Mouse (Mus musculus) ES-E14 (cell line): ENCODE measurements around the gene Pex7. TPM values are rescaled to one million over a fixed set of nuclear protein-coding genes. Genes with fewer than 3 reads are reported as not detected.

ENCODE experiments used
- DNase-seq: peaks from one replicate; pipeline ENCODE4 v3.0.0-alpha.2; 2013; ENCODE audit warnings: low read depth, low spot score
- H3K27ac ChIP-seq: 2 replicates; pipeline ENCODE4 v1.5.1; 2012; ENCODE audit warnings: low read depth, mild to moderate bottlenecking, low read length, moderate library complexity, mixed read lengths; ENCODE audit not compliant: poor library complexity, insufficient read depth, severe bottlenecking
- H3K36me3 ChIP-seq: 2 replicates; pipeline ENCODE4 v1.6.1; 2012; ENCODE audit warnings: mild to moderate bottlenecking, low read length, moderate library complexity, mixed read lengths; ENCODE audit not compliant: control insufficient read depth, poor library complexity, insufficient read depth, severe bottlenecking
- H3K4me1 ChIP-seq, 2 experiments: fragments of 150-350 bp in 1 of 2; sonication (generic) in 1 of 2; 2 replicates each; pipeline ENCODE4 v1.6.1; 2012; ENCODE audit warnings: low read length in 2 of 2, mild to moderate bottlenecking in 1 of 2, mixed read lengths in 1 of 2; ENCODE audit not compliant: control insufficient read depth in 2 of 2, insufficient read depth in 2 of 2, poor library complexity in 1 of 2
- H3K4me3 ChIP-seq, 2 experiments: fragments of 150-350 bp in 1 of 2; sonication (generic) in 1 of 2; 2 replicates each; pipeline ENCODE4 v1.5.1; 2012; ENCODE audit warnings: low read length in 2 of 2, low read depth in 1 of 2, mild to moderate bottlenecking in 1 of 2, mixed read lengths in 1 of 2; ENCODE audit not compliant: insufficient read depth in 1 of 2, poor library complexity in 1 of 2, severe bottlenecking in 1 of 2
- H3K9ac ChIP-seq: 2 replicates; pipeline ENCODE4 v1.6.1; 2012; ENCODE audit warnings: low read depth, mild to moderate bottlenecking, low read length, mixed read lengths; ENCODE audit not compliant: poor library complexity, insufficient read depth, severe bottlenecking
- H3K9me3 ChIP-seq: fragments of 150-350 bp; sonication (generic); 2 replicates; pipeline ENCODE4 v1.6.1; 2012; ENCODE audit warnings: low read depth, mild to moderate bottlenecking, low read length; ENCODE audit not compliant: control insufficient read depth, insufficient read depth
- CHD2 ChIP-seq: IDR thresholded peaks from 2 replicates; pipeline ENCODE4 v1.6.1; 2014; ENCODE audit warnings: mild to moderate bottlenecking, low read depth, low read length, inconsistent platforms
- HCFC1 ChIP-seq: IDR thresholded peaks from 2 replicates; pipeline ENCODE4 v1.6.1; 2012; ENCODE audit warnings: low read length, inconsistent platforms, borderline replicate concordance; ENCODE audit not compliant: insufficient read depth
- MAFK ChIP-seq: IDR thresholded peaks from 2 replicates; pipeline ENCODE4 v1.6.1; 2014; ENCODE audit warnings: mild to moderate bottlenecking, low read depth, low read length, inconsistent platforms; ENCODE audit not compliant: insufficient read depth
- ZC3H11A ChIP-seq: IDR thresholded peaks from 2 replicates; pipeline ENCODE4 v1.6.1; 2012; ENCODE audit warnings: low read depth, mild to moderate bottlenecking, inconsistent platforms, low read length, borderline replicate concordance
- ZNF384 ChIP-seq: IDR thresholded peaks from 2 replicates; pipeline ENCODE4 v1.6.1; 2012; ENCODE audit warnings: low read depth, low read length, inconsistent platforms
- in situ Hi-C, 2 experiments: fragments of 600-800 bp; cut with MboI; formaldehyde crosslinking; loops; one replicate each; pipeline ENCODE4 v1.15.1; 2025; ENCODE audit warnings: low sequenced_read_pairs in 2 of 2, inconsistent platforms in 1 of 2; ENCODE audit not compliant: unreplicated experiment in 2 of 2
- total RNA-seq: library from RNA; depleted of rRNA; stranded (reverse); fragments of 300-350 nt; gene quantifications from 2 replicates; pipeline ENCODE4 v1.2.3, GENCODE M21; 2012

Pex7 gene
- total RNA-seq, 1 experiment = 17.0 TPM

DNA sequence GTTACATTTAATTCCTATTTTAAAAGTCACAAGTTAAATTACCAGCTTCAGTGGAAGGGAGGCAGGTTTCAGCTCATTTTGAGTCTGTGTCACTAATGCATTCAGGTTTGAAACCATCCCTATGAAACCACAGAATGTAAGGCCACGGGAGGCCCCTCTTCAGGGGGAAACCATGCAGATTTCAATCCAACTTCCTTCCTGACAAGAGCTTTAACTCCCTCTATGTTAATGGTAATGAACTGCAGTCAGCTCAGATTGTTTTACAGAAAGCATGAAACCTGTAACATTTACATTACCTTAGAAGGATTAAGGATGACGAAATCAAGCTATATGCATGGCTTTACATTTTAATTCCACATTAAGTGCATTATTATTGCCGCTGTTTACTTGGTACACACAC is 15.8 kb downstream of the Pex7 start:
- no peaks in the 10 kb centered on the region for H3K9me3 ChIP-seq
- H3K9ac ChIP-seq = no peak overlapping the region
- H3K36me3 ChIP-seq = peaks cover 5% of the 10 kb centered on the region
- in situ Hi-C loops = no loop called here
- no peak overlapping the region for H3K4me3 ChIP-seq
- H3K4me1 ChIP-seq = peaks cover 3 to 5% of the 10 kb centered on the region in 2 experiments; a peak in 3 of 4 replicates
- H3K27ac ChIP-seq = no peak overlapping the region
- no peak for DNase-seq
- TF ChIP-seq CHD2 (no peak), ZC3H11A (no peak), MAFK (no peak), HCFC1 (no peak)

DNA sequence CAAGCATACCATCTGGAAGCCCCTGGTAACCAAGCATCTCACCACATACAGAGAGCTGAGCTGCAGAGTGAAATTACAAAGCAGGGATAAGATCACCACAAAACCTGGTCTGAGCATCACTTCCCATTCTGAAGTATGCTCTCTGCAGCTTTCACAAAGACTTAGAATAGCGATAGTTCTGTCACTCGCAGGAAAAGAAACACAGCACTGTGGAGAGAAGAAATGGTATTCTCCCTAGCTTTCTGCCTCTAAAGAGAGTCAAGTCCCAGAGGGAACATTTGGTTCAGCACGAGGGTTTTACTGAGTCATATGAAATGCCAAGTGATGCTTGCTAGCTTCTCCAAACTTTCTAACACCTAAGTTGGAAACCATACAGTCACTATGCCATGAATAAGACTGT is 17.6 kb downstream of the Pex7 start:
- H3K9me3 ChIP-seq = no peaks in the 10 kb centered on the region
- H3K9ac ChIP-seq = no peak overlapping the region
- TF ChIP-seq ZNF384 = no peak
- TF ChIP-seq HCFC1 = no peak
- no peak for TF ChIP-seq MAFK
- no peak for TF ChIP-seq ZC3H11A
- H3K4me3 ChIP-seq = no peak overlapping the region
- H3K36me3 ChIP-seq = peaks cover 7% of the 10 kb centered on the region
- in situ Hi-C loops = no loop called here
- H3K4me1 ChIP-seq = peaks cover 3 to 6% of the 10 kb centered on the region in 2 experiments; a peak in 3 of 4 replicates
- DNase-seq = no peak
- H3K27ac ChIP-seq = no peak overlapping the region

DNA sequence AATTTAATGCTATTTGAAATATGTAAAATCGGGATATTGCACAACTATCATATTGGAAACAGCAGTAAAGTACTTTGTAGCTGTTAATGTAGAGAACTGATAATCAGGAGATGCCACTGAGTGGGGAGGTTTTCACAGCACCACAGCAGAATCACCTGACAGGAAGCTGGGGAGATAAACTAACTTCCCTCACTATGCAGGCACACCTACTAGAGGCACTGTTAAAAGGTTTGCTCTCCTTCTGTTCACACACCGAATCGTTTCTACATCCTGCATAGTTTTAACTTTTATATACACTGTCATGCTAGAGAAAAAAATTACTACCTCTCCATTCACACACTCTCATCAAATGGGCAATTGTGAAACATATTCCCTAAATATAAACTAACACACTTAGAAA is 21.2 kb downstream of the Pex7 start:
- Histone ChIP-seq H3K9me3 (no peaks in the 10 kb centered on the region), H3K4me1 (peaks cover 1 to 14% of the 10 kb centered on the region in 2 experiments; a peak in 1 of 4 replicates), H3K36me3 (peaks cover 7% of the 10 kb centered on the region; the same call in 1 of the 2 replicates), H3K27ac (no peak overlapping the region), H3K9ac (no peak overlapping the region), H3K4me3 (no peak overlapping the region)
- no peak for DNase-seq
- in situ Hi-C loops = no loop called here
- TF ChIP-seq HCFC1 (no peak), ZNF384 (no peak), CHD2 (no peak), ZC3H11A (no peak), MAFK (no peak)

DNA sequence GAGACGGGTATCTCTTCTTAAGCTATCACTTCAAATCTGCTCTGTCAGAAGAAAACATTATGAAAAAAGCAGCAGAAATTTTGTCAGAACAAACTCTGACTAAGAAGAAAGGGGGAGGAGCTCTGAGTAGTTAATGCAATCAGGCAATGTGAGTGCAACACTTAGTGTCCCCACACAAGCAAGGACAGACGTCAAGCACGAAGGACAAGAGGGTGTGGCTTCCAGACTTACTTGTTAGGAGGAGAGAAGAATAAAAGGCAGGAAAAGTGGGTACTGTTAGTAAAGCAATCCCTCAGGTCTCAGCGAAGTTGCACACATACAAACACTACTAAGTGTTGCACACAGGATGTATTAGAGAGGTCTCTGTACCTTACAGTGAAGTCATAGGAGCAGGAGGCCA is 23.1 kb downstream of the Pex7 start:
- DNase-seq = no peak
- H3K9ac ChIP-seq = no peak overlapping the region
- no peaks in the 10 kb centered on the region for H3K9me3 ChIP-seq
- H3K27ac ChIP-seq = no peak overlapping the region
- in situ Hi-C loops = no loop called here
- peaks cover 0 to 12% of the 10 kb centered on the region in 2 experiments; a peak in 1 of 4 replicates for H3K4me1 ChIP-seq
- no peak for TF ChIP-seq ZC3H11A
- TF ChIP-seq ZNF384 = no peak
- TF ChIP-seq HCFC1 = no peak
- TF ChIP-seq MAFK = no peak
- TF ChIP-seq CHD2 = no peak
- H3K36me3 ChIP-seq = peaks cover 4% of the 10 kb centered on the region; the same call in 1 of the 2 replicates
- no peak overlapping the region for H3K4me3 ChIP-seq

DNA sequence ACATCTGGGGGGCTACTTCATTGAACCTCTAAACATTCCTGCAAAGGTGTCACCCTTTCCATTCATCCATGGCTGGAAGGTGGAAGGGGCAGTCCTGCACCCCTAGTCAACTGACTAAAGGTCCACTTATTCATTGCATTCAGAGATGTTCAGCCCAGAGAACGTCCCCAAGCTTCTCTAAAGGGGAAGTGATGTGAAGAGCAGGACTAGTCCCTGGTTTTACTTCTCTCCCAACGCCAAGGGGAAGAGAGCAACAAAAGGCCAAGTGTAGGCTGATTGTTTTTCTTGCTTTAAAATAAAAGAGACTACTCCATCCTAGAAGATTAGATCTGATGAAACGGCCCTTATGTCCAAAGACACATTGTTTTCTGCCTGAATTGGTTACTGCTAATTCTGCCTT is 27.1 kb downstream of the Pex7 start:
- Histone ChIP-seq H3K27ac (no peak overlapping the region), H3K9ac (no peak overlapping the region), H3K4me1 (peaks cover 0 to 10% of the 10 kb centered on the region in 2 experiments; a peak in 1 of 4 replicates), H3K9me3 (no peaks in the 10 kb centered on the region), H3K36me3 (peaks cover 2% of the 10 kb centered on the region; the same call in 1 of the 2 replicates), H3K4me3 (no peak overlapping the region)
- DNase-seq = no peak
- in situ Hi-C loops = no loop called here
- no peak for TF ChIP-seq HCFC1
- no peak for TF ChIP-seq ZC3H11A
- no peak for TF ChIP-seq MAFK
- no peak for TF ChIP-seq ZNF384
- no peak for TF ChIP-seq CHD2
